Mouse (Mus musculus): ENCODE measurements around the gene Eea1. TPM values are rescaled to one million over a fixed set of nuclear protein-coding genes. Genes with fewer than 3 reads are reported as not detected.

The Eea1 gene
- total RNA-seq, 2 experiments from 2014 or later: 31.7 to 33.4 TPM

Other genes with a start within 250 kb of the Eea1 start
- not detected for gene Gm33543, start 97.7 kb upstream of the Eea1 start, total RNA-seq (2021)
- not detected for gene Gm5426, start 196.0 kb downstream of the Eea1 start, total RNA-seq (2021)

Measured in layer of hippocampus, postnatal 25 days (tissue).